Mouse (Mus musculus): ENCODE results near the gene Sh3bp4. TPM values are rescaled to one million over a fixed set of nuclear protein-coding genes. Genes with fewer than 3 reads are reported as not detected.
A peak's percentile ranks its signal among the peaks of the same experiment; 100 is the strongest.

Gene Sh3bp4
- polyA plus RNA-seq, 1 experiment from 2014 or later, result 23.8 TPM

- DNase-seq (ENCODE audit: low spot score), result no peak
- Histone ChIP-seq H3K9me3 (replicated peaks) (no peaks in the 10 kb centered on the region), H3K27me3 (ENCODE audit: low read depth, poor library complexity, severe bottlenecking) (no peaks in the 10 kb centered on the region), H3K4me1 (peaks cover 13% of the 10 kb centered on the region), H3K27ac (replicated peaks) (no peak overlapping the region), H3K36me3 (no peaks in the 10 kb centered on the region), H3K4me3 (no peak overlapping the region)
- 81% methylated on average over 8 of the region's 8 CpGs for WGBS
Measured at GRCm38 (mm10) chr1:89045403-89045802, 24.8 kb upstream of the Sh3bp4 start.

- Histone ChIP-seq H3K27me3 (ENCODE audit: low read depth, poor library complexity, severe bottlenecking) (no peaks in the 10 kb centered on the region), H3K4me1 (peaks cover 14% of the 10 kb centered on the region), H3K36me3 (no peaks in the 10 kb centered on the region), H3K27ac (replicated peaks) (no peak overlapping the region), H3K9me3 (replicated peaks) (no peaks in the 10 kb centered on the region), H3K4me3 (no peak overlapping the region)
- no peak for DNase-seq (ENCODE audit: low spot score)
- 90% methylated on average over 4 of the region's 4 CpGs for WGBS
Measured at GRCm38 (mm10) chr1:89049506-89049905, 20.7 kb upstream of the Sh3bp4 start.

- Histone ChIP-seq H3K4me3 (no peak overlapping the region), H3K27ac (replicated peaks) (no peak overlapping the region), H3K9me3 (replicated peaks) (0 out of 2 replicates have a peak, but pooled peaks cover 8% of the 10 kb centered on the region), H3K27me3 (ENCODE audit: low read depth, poor library complexity, severe bottlenecking) (no peaks in the 10 kb centered on the region), H3K36me3 (no peaks in the 10 kb centered on the region), H3K4me1 (peaks cover 2% of the 10 kb centered on the region; the same call in 1 of the 2 replicates)
- no peak for DNase-seq (ENCODE audit: low spot score)
- 64% methylated on average over 1 of the region's 1 CpGs for WGBS
Measured at GRCm38 (mm10) chr1:89056175-89056574, 14.0 kb upstream of the Sh3bp4 start.

- DNase-seq (ENCODE audit: low spot score), result no peak
- WGBS, result 85% methylated on average over 3 of the region's 3 CpGs
- no peak overlapping the region for H3K27ac ChIP-seq (replicated peaks)
- peaks cover 2% of the 10 kb centered on the region; the same call in 1 of the 2 replicates for H3K4me1 ChIP-seq
- H3K4me3 ChIP-seq, result no peak overlapping the region
- H3K36me3 ChIP-seq, result no peaks in the 10 kb centered on the region
- H3K9me3 ChIP-seq (replicated peaks), result 0 out of 2 replicates have a peak, but pooled peaks cover 8% of the 10 kb centered on the region
- H3K27me3 ChIP-seq (ENCODE audit: low read depth, poor library complexity, severe bottlenecking), result no peaks in the 10 kb centered on the region
Measured at GRCm38 (mm10) chr1:89057430-89057829, 12.8 kb upstream of the Sh3bp4 start.

- no peaks in the 10 kb centered on the region for H3K27me3 ChIP-seq (ENCODE audit: low read depth, poor library complexity, severe bottlenecking)
- H3K27ac ChIP-seq (replicated peaks), result no peak overlapping the region
- 85% methylated on average over 1 of the region's 1 CpGs for WGBS
Measured at GRCm38 (mm10) chr1:89058011-89058410, 12.2 kb upstream of the Sh3bp4 start.

GRCm38 (mm10) chr1:89062977-89063376 is 7.2 kb upstream of the Sh3bp4 start:
- 93% methylated on average over 4 of the region's 4 CpGs for WGBS
- no peak for DNase-seq (ENCODE audit: low spot score)
- Histone ChIP-seq H3K4me3 (no peak overlapping the region), H3K36me3 (no peaks in the 10 kb centered on the region), H3K27ac (replicated peaks) (no peak overlapping the region), H3K27me3 (ENCODE audit: low read depth, poor library complexity, severe bottlenecking) (no peaks in the 10 kb centered on the region), H3K9me3 (replicated peaks) (0 out of 2 replicates have a peak, but pooled peaks cover 1% of the 10 kb centered on the region), H3K4me1 (no peaks in the 10 kb centered on the region)

More at GRCm38 (mm10) chr1:89058011-89058410, 12.2 kb upstream of the Sh3bp4 start:
- Histone ChIP-seq H3K4me3 (no peak overlapping the region), H3K36me3 (no peaks in the 10 kb centered on the region), H3K9me3 (replicated peaks) (0 out of 2 replicates have a peak, but pooled peaks cover 8% of the 10 kb centered on the region), H3K4me1 (peaks cover 2% of the 10 kb centered on the region; the same call in 1 of the 2 replicates)
- no peak for DNase-seq (ENCODE audit: low spot score)

- no peaks in the 10 kb centered on the region for H3K36me3 ChIP-seq
- H3K27me3 ChIP-seq (ENCODE audit: low read depth, poor library complexity, severe bottlenecking), result no peaks in the 10 kb centered on the region
- H3K27ac ChIP-seq (replicated peaks), result no peak overlapping the region
- no peaks in the 10 kb centered on the region for H3K9me3 ChIP-seq (replicated peaks)
- 91% methylated on average over 3 of the region's 3 CpGs for WGBS
- no peak overlapping the region for H3K4me3 ChIP-seq
- DNase-seq (ENCODE audit: low spot score), result no peak
- peaks cover 4% of the 10 kb centered on the region for H3K4me1 ChIP-seq
Measured at GRCm38 (mm10) chr1:89063800-89064199, 6.4 kb upstream of the Sh3bp4 start.

GRCm38 (mm10) chr1:89068812-89069211 is 1.4 kb upstream of the Sh3bp4 start:
- H3K9me3 ChIP-seq (replicated peaks), result no peaks in the 10 kb centered on the region
- H3K4me3 ChIP-seq, result no peak overlapping the region
- DNase-seq (ENCODE audit: low spot score), result no peak
- no peaks in the 10 kb centered on the region for H3K27me3 ChIP-seq (ENCODE audit: low read depth, poor library complexity, severe bottlenecking)
- H3K27ac ChIP-seq (replicated peaks), result 0 out of 2 replicates have a peak overlapping the region, but pooled peaks have one; percentile 95
- WGBS, result 68% methylated on average over 5 of the region's 5 CpGs
- H3K4me1 ChIP-seq, result peaks cover 44% of the 10 kb centered on the region
- H3K36me3 ChIP-seq, result no peaks in the 10 kb centered on the region

- Histone ChIP-seq H3K36me3 (no peaks in the 10 kb centered on the region), H3K27me3 (ENCODE audit: low read depth, poor library complexity, severe bottlenecking) (no peaks in the 10 kb centered on the region), H3K9me3 (replicated peaks) (no peaks in the 10 kb centered on the region), H3K4me3 (peak overlapping the region; percentile 93), H3K27ac (replicated peaks) (peak overlapping the region; percentile 95), H3K4me1 (peaks cover 48% of the 10 kb centered on the region)
- DNase-seq (ENCODE audit: low spot score), result no peak
- 2% methylated on average over 25 of the region's 25 CpGs for whole genome bisulfite sequencing
Measured at GRCm38 (mm10) chr1:89069479-89070102, 624 bp upstream of the Sh3bp4 start.

GRCm38 (mm10) chr1:89070871-89071361 is 701 bp downstream of the Sh3bp4 start:
- Histone ChIP-seq H3K4me3 (peak overlapping the region; percentile 93), H3K9me3 (replicated peaks) (no peaks in the 10 kb centered on the region), H3K36me3 (no peaks in the 10 kb centered on the region), H3K27ac (replicated peaks) (peak overlapping the region; percentile 95), H3K4me1 (peaks cover 57% of the 10 kb centered on the region), H3K27me3 (ENCODE audit: low read depth, poor library complexity, severe bottlenecking) (no peaks in the 10 kb centered on the region)
- WGBS, result 1% methylated on average over 28 of the region's 28 CpGs
- DNase-seq (ENCODE audit: low spot score), result peak; percentile 64

- Histone ChIP-seq H3K9me3 (replicated peaks) (no peaks in the 10 kb centered on the region), H3K4me1 (peaks cover 63% of the 10 kb centered on the region), H3K27me3 (ENCODE audit: low read depth, poor library complexity, severe bottlenecking) (no peaks in the 10 kb centered on the region), H3K27ac (replicated peaks) (peak overlapping the region; percentile 95), H3K36me3 (no peaks in the 10 kb centered on the region), H3K4me3 (peak overlapping the region; percentile 93)
- no peak for DNase-seq (ENCODE audit: low spot score)
- 2% methylated on average over 15 of the region's 15 CpGs for WGBS
Measured at GRCm38 (mm10) chr1:89071371-89072142, 1.3 kb downstream of the Sh3bp4 start.

GRCm38 (mm10) chr1:89072143-89072990 is 2.2 kb downstream of the Sh3bp4 start:
- Histone ChIP-seq H3K4me3 (peak overlapping the region; percentile 93), H3K27me3 (ENCODE audit: low read depth, poor library complexity, severe bottlenecking) (no peaks in the 10 kb centered on the region), H3K36me3 (no peaks in the 10 kb centered on the region), H3K27ac (replicated peaks) (peak overlapping the region; percentile 95), H3K9me3 (replicated peaks) (no peaks in the 10 kb centered on the region), H3K4me1 (peaks cover 72% of the 10 kb centered on the region)
- peak; percentile 44 for DNase-seq (ENCODE audit: low spot score)
- 6% methylated on average over 14 of the region's 14 CpGs for WGBS

All from midbrain, embryonic 10.5 days (tissue).